Mouse (Mus musculus): Measurements from ENCODE around the gene Spop. TPM values are rescaled to one million over a fixed set of nuclear protein-coding genes. Genes with fewer than 3 reads are reported as not detected.

The Spop gene
- total and polyA plus RNA-seq, 2 experiments from 2014 or later = 70.1 to 213 TPM

GRCm38 (mm10) chr11:95516491-95516911 is 102.6 kb downstream of the Spop start:
- Histone ChIP-seq H3K9me3 (ENCODE audit: low read length) (no peaks in the 10 kb centered on the region), H3K27me3 (ENCODE audit: insufficient read depth, low read length) (peaks cover 20% of the 10 kb centered on the region), H3K4me3 (ENCODE audit: low read depth, low read length) (no peak overlapping the region), H3K36me3 (ENCODE audit: insufficient read depth) (no peaks in the 10 kb centered on the region), H3K4me1 (ENCODE audit: insufficient read depth) (peaks cover 5% of the 10 kb centered on the region; the same call in 1 of the 2 replicates), H3K4me2 (ENCODE audit: low read depth) (no peak overlapping the region), H3K27ac (ENCODE audit: low read depth, low read length) (peak overlapping the region; percentile 54; the same call in 1 of the 2 replicates), H3K9ac (no peak overlapping the region)
- DNase-seq (no peak), ATAC-seq (no peak)
- WGBS = 6% methylated on average over 5 of the region's 5 CpGs
- no peak for TF ChIP-seq CTCF (IDR thresholded peaks at IDR 0.05; ENCODE audit: low read depth)

- Histone ChIP-seq H3K4me3 (ENCODE audit: low read depth, low read length) (no peak overlapping the region), H3K4me1 (ENCODE audit: insufficient read depth) (peaks cover 5% of the 10 kb centered on the region; the same call in 1 of the 2 replicates), H3K27ac (ENCODE audit: low read depth, low read length) (peak overlapping the region; percentile 54; the same call in 1 of the 2 replicates), H3K4me2 (ENCODE audit: low read depth) (no peak overlapping the region), H3K27me3 (ENCODE audit: insufficient read depth, low read length) (peaks cover 20% of the 10 kb centered on the region), H3K9me3 (ENCODE audit: low read length) (no peaks in the 10 kb centered on the region), H3K36me3 (ENCODE audit: insufficient read depth) (no peaks in the 10 kb centered on the region), H3K9ac (no peak overlapping the region)
- ATAC-seq (no peak), DNase-seq (peak; percentile 59)
- TF ChIP-seq CTCF (IDR thresholded peaks at IDR 0.05; ENCODE audit: low read depth) = no peak
- WGBS = 57% methylated on average over 6 of the region's 6 CpGs
Observed at GRCm38 (mm10) chr11:95517162-95517561, 103.3 kb downstream of the Spop start.

GRCm38 (mm10) chr11:95519299-95519698 is 105.4 kb downstream of the Spop start:
- ATAC-seq = no peak
- H3K36me3 ChIP-seq (ENCODE audit: insufficient read depth) = no peaks in the 10 kb centered on the region

GRCm38 (mm10) chr11:95519996-95520395 is 106.1 kb downstream of the Spop start:
- DNase-seq = no peak
- Histone ChIP-seq H3K27me3 (ENCODE audit: insufficient read depth, low read length) (0 out of 2 replicates have a peak, but pooled peaks cover 5% of the 10 kb centered on the region), H3K4me1 (ENCODE audit: insufficient read depth) (peaks cover 5% of the 10 kb centered on the region; the same call in 1 of the 2 replicates), H3K9me3 (ENCODE audit: low read length) (no peaks in the 10 kb centered on the region), H3K9ac (no peak overlapping the region), H3K4me3 (ENCODE audit: low read depth, low read length) (no peak overlapping the region), H3K27ac (ENCODE audit: low read depth, low read length) (peak overlapping the region; percentile 67), H3K4me2 (ENCODE audit: low read depth) (no peak overlapping the region; the same call in 1 of the 2 replicates), H3K36me3 (ENCODE audit: insufficient read depth) (no peaks in the 10 kb centered on the region)
- no peak for ATAC-seq
- 54% methylated on average over 3 of the region's 3 CpGs for WGBS
- peak; percentile 27 for TF ChIP-seq CTCF (IDR thresholded peaks at IDR 0.05; ENCODE audit: low read depth)

More at GRCm38 (mm10) chr11:95519299-95519698, 105.4 kb downstream of the Spop start:
- DNase-seq = no peak
- H3K4me1 ChIP-seq (ENCODE audit: insufficient read depth) = peaks cover 5% of the 10 kb centered on the region; the same call in 1 of the 2 replicates
- 56% methylated on average over 10 of the region's 10 CpGs for WGBS
- no peak for TF ChIP-seq CTCF (IDR thresholded peaks at IDR 0.05; ENCODE audit: low read depth)
- H3K9me3 ChIP-seq (ENCODE audit: low read length) = no peaks in the 10 kb centered on the region
- H3K27ac ChIP-seq (ENCODE audit: low read depth, low read length) = no peak overlapping the region
- peaks cover 10% of the 10 kb centered on the region; the same call in 1 of the 2 replicates for H3K27me3 ChIP-seq (ENCODE audit: insufficient read depth, low read length)
- H3K4me2 ChIP-seq (ENCODE audit: low read depth) = no peak overlapping the region
- H3K9ac ChIP-seq = no peak overlapping the region
- no peak overlapping the region for H3K4me3 ChIP-seq (ENCODE audit: low read depth, low read length)

GRCm38 (mm10) chr11:95520456-95521072 is 106.7 kb downstream of the Spop start:
- Histone ChIP-seq H3K4me3 (ENCODE audit: low read depth, low read length) (peak overlapping the region; percentile 23), H3K4me1 (ENCODE audit: insufficient read depth) (peaks cover 5% of the 10 kb centered on the region; the same call in 1 of the 2 replicates), H3K27ac (ENCODE audit: low read depth, low read length) (peak overlapping the region; percentile 67), H3K27me3 (ENCODE audit: insufficient read depth, low read length) (no peaks in the 10 kb centered on the region), H3K9ac (peak overlapping the region; percentile 35; the same call in 1 of the 2 replicates), H3K36me3 (ENCODE audit: insufficient read depth) (no peaks in the 10 kb centered on the region), H3K4me2 (ENCODE audit: low read depth) (peak overlapping the region; percentile 39), H3K9me3 (ENCODE audit: low read length) (no peaks in the 10 kb centered on the region)
- peak; percentile 86 for ATAC-seq
- WGBS = 4% methylated on average over 27 of the region's 27 CpGs
- peak; percentile 100 for TF ChIP-seq CTCF (IDR thresholded peaks at IDR 0.05; ENCODE audit: low read depth)
- peak; percentile 94 for DNase-seq

- ATAC-seq (peak; percentile 52), DNase-seq (peak; percentile 92)
- no peak overlapping the region for H3K4me3 ChIP-seq (ENCODE audit: low read depth, low read length)
Observed at GRCm38 (mm10) chr11:95521563-95521962, 107.7 kb downstream of the Spop start.

GRCm38 (mm10) chr11:95527307-95527706 is 113.4 kb downstream of the Spop start:
- 58% methylated on average over 8 of the region's 8 CpGs for WGBS
- Histone ChIP-seq H3K4me2 (ENCODE audit: low read depth) (no peak overlapping the region), H3K4me1 (ENCODE audit: insufficient read depth) (no peaks in the 10 kb centered on the region), H3K4me3 (ENCODE audit: low read depth, low read length) (no peak overlapping the region), H3K9me3 (ENCODE audit: low read length) (no peaks in the 10 kb centered on the region), H3K27ac (ENCODE audit: low read depth, low read length) (no peak overlapping the region), H3K36me3 (ENCODE audit: insufficient read depth) (no peaks in the 10 kb centered on the region), H3K9ac (no peak overlapping the region), H3K27me3 (ENCODE audit: insufficient read depth, low read length) (no peaks in the 10 kb centered on the region)
- ATAC-seq (no peak), DNase-seq (peak; percentile 74)
- TF ChIP-seq CTCF (IDR thresholded peaks at IDR 0.05; ENCODE audit: low read depth) = no peak

More at GRCm38 (mm10) chr11:95521563-95521962, 107.7 kb downstream of the Spop start:
- Histone ChIP-seq H3K4me1 (ENCODE audit: insufficient read depth) (peaks cover 5% of the 10 kb centered on the region; the same call in 1 of the 2 replicates), H3K9ac (no peak overlapping the region), H3K36me3 (ENCODE audit: insufficient read depth) (no peaks in the 10 kb centered on the region), H3K4me2 (ENCODE audit: low read depth) (peak overlapping the region; percentile 30), H3K27me3 (ENCODE audit: insufficient read depth, low read length) (no peaks in the 10 kb centered on the region), H3K27ac (ENCODE audit: low read depth, low read length) (no peak overlapping the region), H3K9me3 (ENCODE audit: low read length) (no peaks in the 10 kb centered on the region)
- peak; percentile 97 for TF ChIP-seq CTCF (IDR thresholded peaks at IDR 0.05; ENCODE audit: low read depth)
- WGBS = 2% methylated on average over 13 of the region's 13 CpGs

All from forebrain, postnatal 0 days (tissue).